ENCODE assay signal across 27 mouse cellular contexts in the genomic region with DNA sequence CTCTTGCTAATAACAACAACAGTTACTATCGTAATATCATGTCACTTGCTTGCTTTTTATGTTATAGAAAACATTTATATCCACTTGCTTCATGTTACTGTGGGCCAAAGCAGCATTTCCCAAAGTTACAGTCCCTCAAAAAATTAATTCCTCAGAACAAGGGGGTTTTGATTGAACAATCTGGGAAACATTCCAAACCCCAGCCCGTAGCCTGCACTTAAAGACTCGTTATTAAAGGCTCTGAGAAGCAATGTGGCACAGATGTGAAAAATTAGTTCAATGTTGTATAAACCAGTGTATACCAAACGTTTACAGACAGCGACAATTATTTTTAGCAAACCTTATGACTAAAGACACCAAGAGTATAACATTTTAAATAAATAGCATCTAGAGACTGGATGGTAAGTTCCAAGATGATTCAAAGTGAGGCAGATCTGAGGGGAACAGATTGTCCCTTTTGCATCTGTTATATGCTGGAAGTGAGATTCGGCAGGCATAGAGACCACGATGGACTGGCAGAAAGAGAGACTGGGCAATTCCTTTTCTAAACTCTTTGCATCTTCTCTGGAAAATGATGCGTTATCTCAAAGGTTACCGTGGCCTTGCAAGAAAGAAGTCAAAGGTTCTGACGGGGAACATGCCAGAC. TPM values are rescaled to one million over a fixed set of nuclear protein-coding genes. Genes with fewer than 3 reads are reported as not detected.
DNase-seq lines count a peak whose midpoint lies in the region; ATAC-seq and TF ChIP-seq lines count a peak whose summit lies in the region.
"Had no signal": no experiment of that assay in that cellular context is flagged by ENCODE, and none has a peak within 500 bp of the region (broad histone marks: within the 10 kb centered on the region; RNA-seq: fewer than 3 reads in every experiment).

No protein-coding gene starts in this region.

- intact Hi-C loops in heart, adult 2 months (cut with DNase I), result no loop called here
- intact Hi-C loops in left cerebral cortex, postnatal 36 days (cut with DNase I), result no loop called here
- intact Hi-C loops in heart, postnatal 10 days (cut with DNase I), result no loop called here

- no peaks in the 10 kb centered on the region for H3K9me3 ChIP-seq in embryonic facial prominence, embryonic 12.5 days
- H3K9me3 ChIP-seq in limb, embryonic 14.5 days (ENCODE audit: control insufficient read depth, low read length), result no peaks in the 10 kb centered on the region
- H3K9me3 ChIP-seq: heart, embryonic 12.5 days; liver, embryonic 12.5 days; midbrain, embryonic 13.5 days; neural tube, embryonic 13.5 days had no signal

- no peaks in the 10 kb centered on the region for H3K27me3 ChIP-seq in heart, adult 2 months (ENCODE audit: control insufficient read depth, insufficient read depth, low read length)
- no peaks in the 10 kb centered on the region for H3K27me3 ChIP-seq in embryonic facial prominence, embryonic 12.5 days
- H3K27me3 ChIP-seq in limb, embryonic 14.5 days (ENCODE audit: control insufficient read depth, insufficient read depth, low read length), result no peaks in the 10 kb centered on the region; the same call in 1 of the 2 replicates
- H3K27me3 ChIP-seq: midbrain, embryonic 13.5 days had no signal

- H3K4me2 ChIP-seq in embryonic facial prominence, embryonic 12.5 days (replicated peaks), result no peak overlapping the region
- H3K4me2 ChIP-seq in limb, embryonic 14.5 days (replicated peaks; ENCODE audit: low read depth, low read length, severe bottlenecking), result no peak overlapping the region
- H3K4me2 ChIP-seq: heart, embryonic 12.5 days; liver, embryonic 12.5 days; midbrain, embryonic 13.5 days; neural tube, embryonic 13.5 days had no signal

- no peak for TF ChIP-seq EP300 in heart, adult 2 months (IDR thresholded peaks at IDR 0.05; ENCODE audit: insufficient read depth, low read depth, low read length)

- no peak for TF ChIP-seq CTCF in heart, adult 2 months (IDR thresholded peaks at IDR 0.05)

- no peak overlapping the region for H3K4me3 ChIP-seq in heart, adult 2 months
- H3K4me3 ChIP-seq in embryonic facial prominence, embryonic 12.5 days, result no peak overlapping the region
- H3K4me3 ChIP-seq in limb, embryonic 14.5 days (replicated peaks; ENCODE audit: low read length), result no peak overlapping the region
- H3K4me3 ChIP-seq: heart, embryonic 12.5 days; liver, embryonic 12.5 days; midbrain, embryonic 13.5 days; neural tube, embryonic 13.5 days had no signal

- DNase-seq in heart, adult 11 months, result peak; percentile 62
- DNase-seq in heart, adult 2 months, result no peak
- DNase-seq in brain, adult 2 months (ENCODE audit: low read depth, low spot score), result peak; percentile 62
- peak; percentile 90 for DNase-seq in limb, embryonic 14.5 days (ENCODE audit: low spot score)
- DNase-seq in left cerebral cortex, postnatal 36 days (ENCODE audit: low spot score in 2 of 2), result no peak
- DNase-seq in heart, postnatal 10 days, result no peak
- DNase-seq: adrenal gland, postnatal 14 days; cerebellum, adult 11 months; cerebellum, postnatal 10 days; gastrocnemius, postnatal 10 days; heart, postnatal 14 days; kidney, postnatal 25 days; lung, adult 18-20 months; thymus, postnatal 25 days had no signal

- H3K4me1 ChIP-seq in heart, adult 2 months (ENCODE audit: control insufficient read depth, insufficient read depth, low read length), result no peaks in the 10 kb centered on the region
- H3K4me1 ChIP-seq in embryonic facial prominence, embryonic 12.5 days, result peaks cover 7% of the 10 kb centered on the region; the same call in 1 of the 2 replicates
- H3K4me1 ChIP-seq in limb, embryonic 14.5 days (ENCODE audit: control insufficient read depth, insufficient read depth, low read length), result peaks cover 3% of the 10 kb centered on the region; the same call in 1 of the 2 replicates
- H3K4me1 ChIP-seq: heart, embryonic 12.5 days; liver, embryonic 12.5 days; midbrain, embryonic 13.5 days; neural tube, embryonic 13.5 days had no signal

- H3K27ac ChIP-seq in heart, adult 2 months, result no peak overlapping the region
- H3K27ac ChIP-seq in embryonic facial prominence, embryonic 12.5 days, result 0 out of 2 replicates have a peak overlapping the region, but pooled peaks have one; percentile 36
- H3K27ac ChIP-seq in limb, embryonic 14.5 days (replicated peaks; ENCODE audit: low read depth, low read length), result peak overlapping the region; percentile 35; the same call in 1 of the 2 replicates
- H3K27ac ChIP-seq: hindbrain, postnatal 0 days; liver, embryonic 12.5 days; midbrain, embryonic 13.5 days; neural tube, embryonic 13.5 days had no signal

- 78% methylated on average over 10 of the region's 10 CpGs for WGBS in heart, adult 2 months
- WGBS in embryonic facial prominence, embryonic 12.5 days, result 42% methylated on average over 10 of the region's 10 CpGs
- 39% methylated on average over 10 of the region's 10 CpGs for WGBS in limb, embryonic 14.5 days

- no peak for TF ChIP-seq POLR2A in heart, adult 2 months (IDR thresholded peaks at IDR 0.05; ENCODE audit: insufficient read depth, low read depth, low read length)
- no peak for TF ChIP-seq POLR2A in limb, embryonic 14.5 days (IDR thresholded peaks at IDR 0.05; ENCODE audit: borderline replicate concordance, extremely low read depth, insufficient read depth, insufficient read length)

- H3K36me3 ChIP-seq in heart, adult 2 months (ENCODE audit: control insufficient read depth, insufficient read depth, low read length), result no peaks in the 10 kb centered on the region
- no peaks in the 10 kb centered on the region for H3K36me3 ChIP-seq in embryonic facial prominence, embryonic 12.5 days
- H3K36me3 ChIP-seq in limb, embryonic 14.5 days (ENCODE audit: control insufficient read depth, insufficient read depth, low read length), result no peaks in the 10 kb centered on the region
- H3K36me3 ChIP-seq: heart, embryonic 12.5 days; liver, embryonic 12.5 days; midbrain, embryonic 13.5 days; neural tube, embryonic 13.5 days had no signal

- H3K9ac ChIP-seq in heart, adult 2 months (ENCODE audit: low read depth, low read length), result no peak overlapping the region
- no peak overlapping the region for H3K9ac ChIP-seq in embryonic facial prominence, embryonic 12.5 days
- H3K9ac ChIP-seq in limb, embryonic 14.5 days (ENCODE audit: low read depth, low read length, severe bottlenecking), result no peak overlapping the region
- H3K9ac ChIP-seq: heart, embryonic 12.5 days; liver, embryonic 12.5 days; midbrain, embryonic 13.5 days; neural tube, embryonic 13.5 days had no signal

- H3K79me2 ChIP-seq in heart, adult 2 months (replicated peaks; ENCODE audit: control insufficient read depth, insufficient read depth, low read length), result no peaks in the 10 kb centered on the region

- no peak for ATAC-seq in embryonic facial prominence, embryonic 12.5 days (ENCODE audit: insufficient number of reproducible peaks, insufficient read depth, low FRiP score, low TSS enrichment)
- ATAC-seq in limb, embryonic 14.5 days (ENCODE audit: low FRiP score, low read depth), result no peak
- ATAC-seq: activated CD4-positive, CD25-positive, alpha-beta regulatory T cell, adult 4 months; hindbrain, postnatal 0 days; intestine, postnatal 0 days; liver, embryonic 12.5 days; midbrain, embryonic 13.5 days had no signal

RNA-seq across cellular contexts. Expression of a gene that starts 35.1 kb away (rescaled TPM):
- not detected for total RNA-seq in heart, adult 2 months (2021)
- 0.08 TPM in 1 of 2 replicates, not detected in the other for polyA plus RNA-seq in heart, adult 2 months (2012; rRNA removed)
- 28.4 and 37.5 TPM in 2 replicates for polyA plus RNA-seq in embryonic facial prominence, embryonic 12.5 days (2016; fragmentation: Nextera tagmentation; extraction: Ambion mirVana)
- 0.54 and 0.69 TPM in 2 replicates for polyA plus RNA-seq in limb, embryonic 14.5 days (2012; rRNA removed)
- polyA plus RNA-seq in limb, embryonic 14.5 days (2014; fragmentation: Nextera tagmentation; extraction: Ambion mirVana), result 0.97 and 0.99 TPM in 2 replicates
- not detected for total RNA-seq in left cerebral cortex, postnatal 36 days (2021)
- under 1 TPM in 1 of 2 experiments, not detected in 1; 0.15 TPM for total RNA-seq in heart, postnatal 10 days (2021)
- total RNA-seq: adrenal gland, postnatal 14 days; granulocyte monocyte progenitor cell, adult 5-6 weeks; layer of hippocampus, adult 8-10 months; megakaryocyte, adult 5-6 weeks; MEL had no signal
- polyA plus RNA-seq: intestine, postnatal 0 days; stomach, embryonic 14.5 days had no signal

Comparison
In these comparisons a context has a peak if more than half of its experiments do, and no peak if none do; other contexts are left out.
1. DNase-seq: peak in heart, adult 11 months (single experiment), brain, adult 2 months (single experiment) and limb, embryonic 14.5 days (single experiment); none in heart, adult 2 months (0 of 2), left cerebral cortex, postnatal 36 days (0 of 2) and heart, postnatal 10 days (0 of 2).